Mouse (Mus musculus) myocyte (in vitro differentiated cells): Measurements from ENCODE around the gene Tas1r3. TPM values are rescaled to one million over a fixed set of nuclear protein-coding genes. Genes with fewer than 3 reads are reported as not detected.
A peak's percentile ranks its signal among the peaks of the same experiment; 100 is the strongest.

Experiments used
- H3K27me3 ChIP-seq: one replicate; pipeline ENCODE4 v1.6.1; 2011; ENCODE audit not compliant: control insufficient read depth, insufficient read depth, insufficient read length
- H3K36me3 ChIP-seq: one replicate; pipeline ENCODE4 v1.6.1; 2011; ENCODE audit not compliant: control insufficient read depth, insufficient read depth
- H3K4me2 ChIP-seq: one replicate; pipeline ENCODE4 v1.6.1; 2011; ENCODE audit warnings: low read depth, control low read depth
- H3K4me3 ChIP-seq: one replicate; pipeline ENCODE4 v1.5.1; 2011; ENCODE audit warnings: mild to moderate bottlenecking, control low read depth, moderate library complexity
- H3K79me2 ChIP-seq: one replicate; pipeline ENCODE4 v1.6.1; 2011; ENCODE audit not compliant: control insufficient read depth, insufficient read depth
- H3ac ChIP-seq: one replicate; pipeline ENCODE4 v1.6.1; 2011; ENCODE audit not compliant: control insufficient read depth, insufficient read length
- CEBPB ChIP-seq: IDR thresholded peaks from 2 replicates; pipeline ENCODE4 v1.6.1; 2011; ENCODE audit warnings: mild to moderate bottlenecking, moderate library complexity; ENCODE audit not compliant: poor library complexity, insufficient read depth, severe bottlenecking
- E2F4 ChIP-seq: IDR thresholded peaks from one replicate; pipeline ENCODE4 v1.6.1; 2011; ENCODE audit warnings: mild to moderate bottlenecking, control low read depth, moderate library complexity; ENCODE audit not compliant: insufficient read depth
- MAX ChIP-seq: IDR thresholded peaks from one replicate; pipeline ENCODE4 v1.6.1; 2011; ENCODE audit warnings: low read depth, mild to moderate bottlenecking, control low read depth
- MYOD1 ChIP-seq, 3 experiments: IDR thresholded peaks; one replicate each; pipeline ENCODE4 v1.6.1; 2011; ENCODE audit warnings: control low read depth in 2 of 3, low read depth in 2 of 3, mild to moderate bottlenecking in 2 of 3, moderate library complexity in 1 of 3; ENCODE audit not compliant: insufficient read length in 2 of 3, control insufficient read depth in 1 of 3
- MYOG ChIP-seq, 3 experiments: IDR thresholded peaks; one replicate each; pipeline ENCODE4 v1.6.1; 2011; ENCODE audit warnings: control low read depth in 2 of 3, low read depth in 2 of 3, mild to moderate bottlenecking in 2 of 3; ENCODE audit not compliant: insufficient read length in 2 of 3, control insufficient read depth in 1 of 3, insufficient read depth in 1 of 3
- POLR2A ChIP-seq: IDR thresholded peaks from one replicate; pipeline ENCODE4 v1.6.1; 2011; ENCODE audit warnings: low read depth, mild to moderate bottlenecking, control low read depth, moderate library complexity; ENCODE audit not compliant: insufficient read length
- POLR2AphosphoS2 ChIP-seq: IDR thresholded peaks from one replicate; pipeline ENCODE4 v1.6.1; 2011; ENCODE audit warnings: low read depth, control low read depth; ENCODE audit not compliant: insufficient read length
- REST ChIP-seq: IDR thresholded peaks from one replicate; pipeline ENCODE4 v1.6.1; 2011; ENCODE audit warnings: mild to moderate bottlenecking, control low read depth, moderate library complexity; ENCODE audit not compliant: insufficient read depth, insufficient read length
- SRF ChIP-seq: IDR thresholded peaks from one replicate; pipeline ENCODE4 v1.6.1; 2011; ENCODE audit warnings: low read depth; ENCODE audit not compliant: control insufficient read depth, insufficient read length
- TCF12 ChIP-seq: IDR thresholded peaks from one replicate; pipeline ENCODE4 v1.6.1; 2011; ENCODE audit warnings: mild to moderate bottlenecking, control low read depth; ENCODE audit not compliant: poor library complexity, insufficient read depth, severe bottlenecking
- TCF3 ChIP-seq: IDR thresholded peaks from one replicate; pipeline ENCODE4 v1.6.1; 2011; ENCODE audit warnings: low read depth, control low read depth; ENCODE audit not compliant: insufficient read length
- USF1 ChIP-seq: IDR thresholded peaks from one replicate; pipeline ENCODE4 v1.6.1; 2011; ENCODE audit warnings: low read depth, mild to moderate bottlenecking, control low read depth, moderate library complexity
- polyA plus RNA-seq: library from polyadenylated mRNA; unstranded; fragments of >200 nt; fragmentation: generic; extraction: Trizol; gene quantifications from one replicate; pipeline ENCODE4 v1.2.1, GENCODE M21; 2012; ENCODE audit warnings: missing spikeins

Gene Tas1r3
- polyA plus RNA-seq, 1 experiment, result 0.17 TPM

GRCm38 (mm10) chr4:155898318-155898717 lies 35.2 kb upstream of the Tas1r3 start:
- no peaks in the 10 kb centered on the region for H3K36me3 ChIP-seq
- H3ac ChIP-seq, result no peak overlapping the region
- no peak overlapping the region for H3K4me2 ChIP-seq
- no peaks in the 10 kb centered on the region for H3K27me3 ChIP-seq
- TF ChIP-seq TCF12 (no peak), POLR2A (no peak), REST (no peak), E2F4 (no peak), MYOD1 (IDR thresholded peaks at IDR 0.05; ENCODE audit: control insufficient read depth in 1 of 3, insufficient read length in 2 of 3, low read depth in 2 of 3) (no peak), POLR2AphosphoS2 (no peak), SRF (no peak), TCF3 (no peak), MAX (no peak), MYOG (IDR thresholded peaks at IDR 0.05; ENCODE audit: control insufficient read depth in 1 of 3, insufficient read depth in 1 of 3, insufficient read length in 2 of 3, low read depth in 2 of 3) (no peak), CEBPB (no peak), USF1 (no peak)
- no peak overlapping the region for H3K4me3 ChIP-seq
- peaks cover 26% of the 10 kb centered on the region for H3K79me2 ChIP-seq

DNA sequence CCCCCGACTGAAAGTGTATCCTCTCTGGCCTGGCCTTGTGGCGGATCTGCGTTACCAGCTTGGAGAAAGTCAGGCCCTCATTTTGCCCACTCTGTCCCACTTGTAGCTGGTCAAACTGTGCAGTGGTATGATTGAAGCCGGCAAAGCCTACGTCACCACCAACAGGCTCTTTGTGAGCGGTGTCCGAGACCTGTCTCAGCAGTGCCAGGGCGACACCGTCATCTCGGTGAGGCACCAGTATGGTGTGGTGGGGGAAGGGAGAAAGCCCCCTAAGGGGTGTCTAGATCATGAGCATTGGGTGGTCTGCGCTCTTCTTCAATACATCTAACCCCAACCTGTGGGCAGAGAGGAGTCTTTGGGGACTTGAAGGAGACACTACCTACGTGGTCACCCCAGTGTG lies 33.3 kb upstream of the Tas1r3 start:
- Histone ChIP-seq H3K36me3 (no peaks in the 10 kb centered on the region), H3K4me3 (no peak overlapping the region), H3K27me3 (no peaks in the 10 kb centered on the region), H3K4me2 (no peak overlapping the region), H3ac (no peak overlapping the region), H3K79me2 (peaks cover 35% of the 10 kb centered on the region)
- TF ChIP-seq USF1 (no peak), MAX (no peak), E2F4 (no peak)

- Histone ChIP-seq H3K36me3 (no peaks in the 10 kb centered on the region), H3K79me2 (peaks cover 35% of the 10 kb centered on the region), H3K27me3 (no peaks in the 10 kb centered on the region), H3ac (no peak overlapping the region), H3K4me3 (peak overlapping the region; percentile 78), H3K4me2 (peak overlapping the region; percentile 83)
- TF ChIP-seq E2F4 (no peak), POLR2A (no peak), MYOG (IDR thresholded peaks at IDR 0.05; ENCODE audit: control insufficient read depth in 1 of 3, insufficient read depth in 1 of 3, insufficient read length in 2 of 3, low read depth in 2 of 3) (no peak), POLR2AphosphoS2 (no peak), USF1 (no peak), MAX (no peak), SRF (no peak), TCF12 (no peak), MYOD1 (IDR thresholded peaks at IDR 0.05; ENCODE audit: control insufficient read depth in 1 of 3, insufficient read length in 2 of 3, low read depth in 2 of 3) (no peak), CEBPB (no peak), TCF3 (no peak), REST (no peak)
Measured at GRCm38 (mm10) chr4:155895826-155896225, 32.7 kb upstream of the Tas1r3 start.

- Histone ChIP-seq H3ac (no peak overlapping the region), H3K4me3 (peak overlapping the region; percentile 78), H3K79me2 (peaks cover 35% of the 10 kb centered on the region), H3K4me2 (peak overlapping the region; percentile 83), H3K27me3 (no peaks in the 10 kb centered on the region), H3K36me3 (no peaks in the 10 kb centered on the region)
- no peak for TF ChIP-seq TCF12
- TF ChIP-seq POLR2A, result no peak
- no peak for TF ChIP-seq POLR2AphosphoS2
- peak; percentile 88 for TF ChIP-seq USF1
- no peak for TF ChIP-seq CEBPB
- no peak for TF ChIP-seq E2F4
- TF ChIP-seq SRF, result no peak
Measured at GRCm38 (mm10) chr4:155895216-155895615, 32.1 kb upstream of the Tas1r3 start.

- H3K4me2 ChIP-seq, result peak overlapping the region; percentile 83
- H3K27me3 ChIP-seq, result no peaks in the 10 kb centered on the region
- peaks cover 35% of the 10 kb centered on the region for H3K79me2 ChIP-seq
- peak overlapping the region; percentile 78 for H3K4me3 ChIP-seq
- TF ChIP-seq MYOG (IDR thresholded peaks at IDR 0.05; ENCODE audit: control insufficient read depth in 1 of 3, insufficient read depth in 1 of 3, insufficient read length in 2 of 3, low read depth in 2 of 3), result peak; percentile 69 to 83 (median 75)
- peak; percentile 71 to 86 (median 85) for TF ChIP-seq MYOD1 (IDR thresholded peaks at IDR 0.05; ENCODE audit: control insufficient read depth in 1 of 3, insufficient read length in 2 of 3, low read depth in 2 of 3)
- no peak for TF ChIP-seq POLR2AphosphoS2
- TF ChIP-seq USF1, result no peak
- no peak overlapping the region for H3ac ChIP-seq
- H3K36me3 ChIP-seq, result no peaks in the 10 kb centered on the region
Measured at GRCm38 (mm10) chr4:155894311-155894881, 31.2 kb upstream of the Tas1r3 start.
